Mouse (Mus musculus): ENCODE measurements around the gene Src. TPM values are rescaled to one million over a fixed set of nuclear protein-coding genes. Genes with fewer than 3 reads are reported as not detected.
A peak's percentile ranks its signal among the peaks of the same experiment; 100 is the strongest.
"Not testable (repeated sequence)": the region's sequence is repeated elsewhere in the genome, so short reads cannot be mapped to it uniquely, and the experiment has no call there.

Gene Src
- polyA plus RNA-seq, 1 experiment: 83.8 TPM

DNA sequence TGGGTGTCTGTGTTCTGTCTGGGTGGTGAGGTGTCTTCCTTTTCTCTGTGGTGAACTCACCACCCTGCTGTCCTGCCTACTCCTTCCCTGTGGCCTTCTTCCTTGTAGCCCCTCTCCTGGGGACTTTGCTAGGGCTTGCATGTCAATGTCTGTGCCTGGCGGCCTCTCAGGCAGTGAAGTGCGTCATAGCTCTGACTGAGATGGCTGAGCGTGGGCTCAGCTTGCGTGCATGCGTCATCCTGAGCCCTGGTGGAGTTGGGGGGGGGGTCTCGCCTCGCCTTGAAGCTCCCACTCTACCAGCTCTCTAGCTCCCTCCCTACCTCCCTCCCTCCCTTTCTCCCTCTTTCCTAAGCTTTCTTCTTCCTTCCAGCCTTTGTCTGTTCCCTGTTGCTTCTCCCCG is 60.4 kb downstream of the Src start:
- TF ChIP-seq POLR2A (IDR thresholded peaks at IDR 0.05; ENCODE audit: extremely low read depth, insufficient read depth, low read length) (no peak), CTCF (IDR thresholded peaks at IDR 0.05; ENCODE audit: extremely low read depth, insufficient read depth, low read length) (no peak)
- Histone ChIP-seq H3K4me1 (ENCODE audit: control insufficient read depth, insufficient read depth, low read length) (peaks cover 3% of the 10 kb centered on the region), H3K27ac (ENCODE audit: insufficient read depth, low read length) (no peak overlapping the region), H3K4me3 (ENCODE audit: insufficient read depth, low read length) (no peak overlapping the region)

DNA sequence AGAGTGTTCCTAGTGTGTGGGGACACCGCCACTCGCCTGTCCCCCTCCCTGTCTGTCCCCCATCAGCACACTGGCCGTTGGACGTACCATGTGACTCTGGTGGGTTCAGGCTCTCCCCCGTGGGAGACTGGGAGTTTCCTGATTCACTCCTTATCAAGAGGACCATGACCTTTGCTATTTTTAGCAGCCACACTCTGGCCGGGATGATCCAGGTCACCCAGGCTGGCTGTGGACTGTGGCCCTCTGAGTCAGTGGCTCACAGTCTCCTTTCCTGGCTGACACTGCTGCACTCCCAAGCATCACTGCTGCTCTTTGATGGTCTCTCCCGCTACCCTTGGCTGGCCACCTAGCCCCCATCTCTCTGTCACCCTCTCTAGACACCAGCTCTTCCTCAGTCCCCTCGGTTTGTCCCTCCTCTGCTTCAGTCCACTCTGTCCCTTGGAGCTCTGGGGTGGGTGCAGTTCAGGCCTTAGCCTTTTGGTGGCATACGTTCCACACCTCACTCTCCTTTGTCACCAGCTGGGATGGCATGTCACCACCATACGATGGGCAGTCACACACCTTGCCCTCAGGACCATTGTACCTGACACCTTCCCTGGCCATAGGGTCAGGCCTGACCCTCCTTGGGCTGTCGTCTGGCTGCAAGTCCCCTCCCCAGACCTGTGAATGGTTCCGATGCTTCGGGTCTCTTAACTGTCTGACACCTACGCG is 61.8 kb downstream of the Src start:
- no peak overlapping the region for H3K27ac ChIP-seq (ENCODE audit: insufficient read depth, low read length)
- no peak for TF ChIP-seq POLR2A (IDR thresholded peaks at IDR 0.05; ENCODE audit: extremely low read depth, insufficient read depth, low read length)
- peak; percentile 87 for TF ChIP-seq CTCF (IDR thresholded peaks at IDR 0.05; ENCODE audit: extremely low read depth, insufficient read depth, low read length)
- H3K4me1 ChIP-seq (ENCODE audit: control insufficient read depth, insufficient read depth, low read length): peaks cover 3% of the 10 kb centered on the region
- no peak overlapping the region for H3K4me3 ChIP-seq (ENCODE audit: insufficient read depth, low read length)

DNA sequence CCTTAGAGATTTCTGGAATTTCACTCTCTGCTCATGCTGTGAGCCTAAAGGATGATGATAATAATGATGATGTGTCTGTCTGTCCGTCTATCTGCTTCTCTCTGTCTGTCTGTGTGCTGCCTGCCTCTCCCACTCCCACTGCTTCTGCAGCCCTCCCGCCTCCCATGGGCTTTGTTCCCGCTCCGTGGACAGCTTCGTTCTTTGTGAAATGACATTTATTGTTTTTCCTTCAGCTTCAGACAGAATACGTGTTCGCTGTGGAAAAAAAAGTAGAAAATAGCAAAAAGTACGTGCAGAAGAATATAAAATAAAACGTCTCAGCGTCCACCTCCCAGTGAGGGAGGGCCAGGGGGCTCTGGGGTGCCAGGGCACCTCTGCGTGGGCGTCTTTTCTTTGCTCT is 64.5 kb downstream of the Src start:
- no peak for TF ChIP-seq POLR2A (IDR thresholded peaks at IDR 0.05; ENCODE audit: extremely low read depth, insufficient read depth, low read length)
- TF ChIP-seq CTCF (IDR thresholded peaks at IDR 0.05; ENCODE audit: extremely low read depth, insufficient read depth, low read length): no peak
- Histone ChIP-seq H3K4me1 (ENCODE audit: control insufficient read depth, insufficient read depth, low read length) (peaks cover 3% of the 10 kb centered on the region), H3K4me3 (ENCODE audit: insufficient read depth, low read length) (no peak overlapping the region), H3K27ac (ENCODE audit: insufficient read depth, low read length) (no peak overlapping the region)

DNA sequence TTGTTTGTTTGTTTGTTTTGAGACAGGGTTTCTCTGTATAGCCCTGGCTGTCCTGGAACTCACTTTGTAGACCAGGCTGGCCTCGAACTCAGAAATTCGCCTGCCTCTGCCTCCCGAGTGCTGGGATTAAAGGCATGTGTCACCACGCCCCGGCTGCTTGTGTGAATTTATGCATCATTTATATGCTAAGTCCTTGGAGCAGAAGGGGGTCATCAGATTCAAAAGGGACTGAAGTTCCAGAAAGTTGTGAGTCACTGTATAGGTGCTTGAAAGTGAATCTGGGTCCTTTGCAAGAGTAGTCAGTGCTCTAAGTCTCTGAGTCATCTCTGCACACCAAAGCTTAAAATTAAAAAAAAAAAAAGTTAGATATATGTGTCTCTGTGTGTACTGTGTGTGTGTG is 68.3 kb downstream of the Src start:
- not testable (repeated sequence) for H3K4me3 ChIP-seq (ENCODE audit: insufficient read depth, low read length); H3K4me1 ChIP-seq (ENCODE audit: control insufficient read depth, insufficient read depth, low read length); H3K27ac ChIP-seq (ENCODE audit: insufficient read depth, low read length)

DNA sequence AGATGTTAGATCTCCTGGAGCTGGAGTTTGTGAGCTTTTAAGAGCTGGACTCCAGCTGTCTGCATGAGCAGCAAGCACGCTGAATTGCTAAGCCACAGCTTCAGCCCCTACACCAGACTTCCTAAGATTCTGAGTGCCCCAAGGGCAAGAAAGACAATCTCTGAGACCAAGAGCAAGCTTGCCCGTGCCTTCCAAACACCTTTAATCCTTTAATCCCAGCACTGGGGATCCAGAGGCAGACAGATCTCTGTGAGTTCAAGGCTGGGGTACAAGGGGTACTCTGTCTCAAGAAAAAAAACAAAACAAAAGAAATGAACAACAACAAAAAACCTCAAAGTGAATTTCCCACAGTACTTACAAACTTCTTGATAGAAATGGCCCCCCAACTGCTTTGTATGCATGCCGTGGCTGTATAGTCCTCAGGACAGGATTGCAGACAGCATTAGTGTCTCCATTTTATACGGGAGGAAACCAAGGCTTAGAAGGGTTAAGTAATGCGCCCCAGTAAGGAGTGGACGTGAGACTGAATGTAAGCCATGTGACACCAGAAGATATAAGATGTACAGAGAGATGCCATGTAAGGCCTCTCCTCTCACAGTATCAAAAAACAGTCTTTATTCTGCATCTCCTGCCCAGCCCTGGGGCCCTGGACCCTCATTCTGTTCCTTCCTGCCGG is 68.9 kb downstream of the Src start:
- H3K27ac ChIP-seq (ENCODE audit: insufficient read depth, low read length): no peak overlapping the region
- H3K4me3 ChIP-seq (ENCODE audit: insufficient read depth, low read length): no peak overlapping the region
- TF ChIP-seq POLR2A (IDR thresholded peaks at IDR 0.05; ENCODE audit: extremely low read depth, insufficient read depth, low read length) (no peak), CTCF (IDR thresholded peaks at IDR 0.05; ENCODE audit: extremely low read depth, insufficient read depth, low read length) (no peak)
- H3K4me1 ChIP-seq (ENCODE audit: control insufficient read depth, insufficient read depth, low read length): no peaks in the 10 kb centered on the region

DNA sequence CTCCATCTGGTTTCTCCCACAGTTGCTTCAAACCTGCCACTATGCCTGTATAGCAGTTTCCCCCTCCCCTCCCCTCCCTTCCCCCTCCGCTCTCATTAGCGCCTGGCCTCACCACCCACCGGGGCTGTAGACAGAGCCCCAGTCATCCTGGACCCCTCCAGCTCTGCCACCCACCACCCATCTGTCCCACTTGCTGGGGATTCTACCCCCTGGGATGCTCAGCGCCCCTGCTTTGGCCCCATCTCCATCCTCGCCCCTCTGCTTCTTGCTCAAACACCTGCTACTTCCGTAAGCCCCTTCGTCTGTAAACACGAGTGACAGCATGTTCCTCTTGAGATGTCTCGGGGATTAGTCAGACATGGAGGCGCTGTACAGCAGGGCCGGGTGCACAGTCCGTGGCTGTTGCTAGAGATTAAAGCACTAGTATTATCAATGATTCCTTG is 69.5 kb downstream of the Src start:
- Histone ChIP-seq H3K4me3 (ENCODE audit: insufficient read depth, low read length) (no peak overlapping the region), H3K4me1 (ENCODE audit: control insufficient read depth, insufficient read depth, low read length) (0 out of 2 replicates have a peak, but pooled peaks cover 2% of the 10 kb centered on the region), H3K27ac (ENCODE audit: insufficient read depth, low read length) (no peak overlapping the region)
- no peak for TF ChIP-seq CTCF (IDR thresholded peaks at IDR 0.05; ENCODE audit: extremely low read depth, insufficient read depth, low read length)
- TF ChIP-seq POLR2A (IDR thresholded peaks at IDR 0.05; ENCODE audit: extremely low read depth, insufficient read depth, low read length): no peak

DNA sequence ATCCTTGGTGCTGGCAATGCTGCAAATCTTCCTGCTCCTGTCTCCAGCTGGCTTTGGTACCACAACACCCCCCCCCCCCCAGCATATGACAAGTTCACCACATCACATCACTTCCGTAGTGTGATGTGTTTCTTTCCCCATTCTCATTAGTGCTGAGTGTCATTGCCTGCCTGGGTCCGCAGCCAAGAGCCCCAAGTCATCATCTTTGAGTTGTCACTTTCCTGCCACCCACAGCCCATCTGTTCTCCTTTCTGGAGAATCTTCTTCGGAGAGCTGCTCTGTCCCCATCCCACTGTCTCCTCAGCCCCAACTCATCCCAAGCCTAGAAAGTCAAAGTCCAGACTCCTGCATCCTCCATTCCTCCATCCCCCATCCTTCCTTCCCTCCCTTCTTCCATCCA is 75.0 kb downstream of the Src start:
- TF ChIP-seq POLR2A (IDR thresholded peaks at IDR 0.05; ENCODE audit: extremely low read depth, insufficient read depth, low read length) (no peak), CTCF (IDR thresholded peaks at IDR 0.05; ENCODE audit: extremely low read depth, insufficient read depth, low read length) (no peak)
- no peak overlapping the region for H3K27ac ChIP-seq (ENCODE audit: insufficient read depth, low read length)
- no peak overlapping the region for H3K4me3 ChIP-seq (ENCODE audit: insufficient read depth, low read length)
- H3K4me1 ChIP-seq (ENCODE audit: control insufficient read depth, insufficient read depth, low read length): peaks cover 7% of the 10 kb centered on the region

DNA sequence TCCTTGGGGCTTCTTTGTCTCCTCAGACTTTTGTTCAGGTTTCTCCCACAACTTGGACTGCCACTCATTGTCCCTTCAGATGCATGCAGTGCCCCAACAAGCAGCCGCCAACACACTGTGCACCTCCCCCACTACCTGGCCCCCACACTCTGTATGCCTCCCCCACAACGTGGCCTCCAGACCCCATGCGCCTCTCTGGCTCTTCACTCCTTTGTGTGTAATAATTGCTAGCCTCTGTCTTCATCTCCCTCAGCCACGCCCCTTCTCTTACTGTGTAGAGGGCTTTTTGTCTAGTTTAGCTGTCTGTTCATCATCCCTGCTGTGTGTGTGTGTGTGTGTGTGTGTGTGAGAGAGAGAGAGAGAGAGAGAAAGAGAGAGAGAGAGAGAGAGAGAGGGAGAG is 80.3 kb downstream of the Src start:
- Histone ChIP-seq H3K4me1 (ENCODE audit: control insufficient read depth, insufficient read depth, low read length) (peaks cover 1% of the 10 kb centered on the region), H3K27ac (ENCODE audit: insufficient read depth, low read length) (no peak overlapping the region), H3K4me3 (ENCODE audit: insufficient read depth, low read length) (no peak overlapping the region)
- TF ChIP-seq CTCF (IDR thresholded peaks at IDR 0.05; ENCODE audit: extremely low read depth, insufficient read depth, low read length) (no peak), POLR2A (IDR thresholded peaks at IDR 0.05; ENCODE audit: extremely low read depth, insufficient read depth, low read length) (no peak)

DNA sequence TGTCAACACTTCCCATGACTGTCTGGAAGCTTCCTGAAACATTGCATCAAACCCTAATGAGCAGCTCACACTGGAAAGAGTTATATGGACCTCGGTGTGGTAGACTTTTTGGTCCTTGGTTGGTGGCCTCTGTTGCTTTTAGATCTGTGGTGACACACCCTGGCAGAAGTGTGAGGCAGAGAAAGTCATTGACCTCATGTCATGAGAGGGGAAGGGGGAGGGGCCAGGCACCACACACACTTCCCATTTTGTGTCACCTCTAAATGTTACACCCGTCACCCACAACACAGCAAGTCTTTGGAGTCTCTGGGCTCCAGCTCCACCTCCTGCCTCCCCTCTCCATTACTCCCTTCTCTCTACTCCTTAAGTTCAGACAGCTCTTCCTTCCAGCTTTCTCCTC is 82.1 kb downstream of the Src start:
- Histone ChIP-seq H3K27ac (ENCODE audit: insufficient read depth, low read length) (no peak overlapping the region), H3K4me3 (ENCODE audit: insufficient read depth, low read length) (no peak overlapping the region), H3K4me1 (ENCODE audit: control insufficient read depth, insufficient read depth, low read length) (no peaks in the 10 kb centered on the region)
- no peak for TF ChIP-seq CTCF (IDR thresholded peaks at IDR 0.05; ENCODE audit: extremely low read depth, insufficient read depth, low read length)

DNA sequence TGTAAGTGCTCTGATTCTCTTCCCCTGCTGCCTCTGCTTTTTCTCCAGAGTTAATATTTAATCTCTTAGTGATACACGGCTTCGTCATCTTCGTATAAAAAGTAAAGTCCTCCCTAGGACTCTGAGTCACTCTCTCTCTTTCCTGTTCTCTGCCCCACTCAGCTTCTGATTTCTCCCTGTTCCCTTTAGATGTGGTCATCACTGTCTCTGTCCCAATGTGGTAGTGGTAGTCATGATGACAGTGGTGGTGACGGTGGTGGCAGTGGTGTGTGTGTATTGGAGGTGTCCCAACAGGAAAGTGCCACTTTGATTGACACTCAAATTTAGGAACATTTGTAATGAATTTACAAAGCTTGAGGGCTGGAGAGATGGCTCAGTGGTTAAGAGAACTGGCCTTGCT is 83.1 kb downstream of the Src start:
- TF ChIP-seq POLR2A (IDR thresholded peaks at IDR 0.05; ENCODE audit: extremely low read depth, insufficient read depth, low read length): no peak
- no peak for TF ChIP-seq CTCF (IDR thresholded peaks at IDR 0.05; ENCODE audit: extremely low read depth, insufficient read depth, low read length)
- Histone ChIP-seq H3K4me1 (ENCODE audit: control insufficient read depth, insufficient read depth, low read length) (no peaks in the 10 kb centered on the region), H3K27ac (ENCODE audit: insufficient read depth, low read length) (no peak overlapping the region), H3K4me3 (ENCODE audit: insufficient read depth, low read length) (no peak overlapping the region)

Measured in cortical plate, adult 2 months (tissue).